Mouse (Mus musculus) megakaryocyte, embryonic 14.5 days (primary cell): Measurements from ENCODE around the gene 1700056E22Rik.

Experiments
- FLI1 ChIP-seq: IDR thresholded peaks from 2 replicates; pipeline ENCODE4 v1.6.1; 2012; ENCODE audit warnings: low read length, inconsistent platforms, mixed read lengths
- GATA1 ChIP-seq: IDR thresholded peaks from 3 replicates; pipeline ENCODE4 v1.6.1; 2012; ENCODE audit warnings: mixed read lengths, low read length, inconsistent platforms, borderline replicate concordance

GRCm38 (mm10) chr1:184019722-184020107, 14.4 kb downstream of the 1700056E22Rik start:
- no peak for TF ChIP-seq GATA1
- TF ChIP-seq FLI1 = no peak
